Mouse (Mus musculus): ENCODE data around the gene Kcnj9. TPM values are rescaled to one million over a fixed set of nuclear protein-coding genes. Genes with fewer than 3 reads are reported as not detected.

Gene Kcnj9
- 0.10 TPM in 1 of 2 replicates, not detected in the other for polyA plus RNA-seq (2012; rRNA removed; ENCODE audit: low replicate concordance)

GRCm38 (mm10) chr1:172329131-172329530 is at the start of gene Kcnj9:
Gene Kcnj9, minus strand, starts transcription at chr1:172329318.

GRCm38 (mm10) chr1:172376198-172376667 is 47.1 kb upstream of the Kcnj9 start, which contains the start of gene Pigm:
Gene Pigm, plus strand, starts transcription at chr1:172376546.

GRCm38 (mm10) chr1:172340729-172341321 is 11.7 kb upstream of the Kcnj9 start, which contains the start of gene Kcnj10:
Gene Kcnj10, plus strand, starts transcription at chr1:172341210.

GRCm38 (mm10) chr1:172297611-172298537 is 31.2 kb downstream of the Kcnj9 start, which contains the start of gene Atp1a2:
Gene Atp1a2, minus strand, starts transcription at chr1:172298064.

Other genes starting within 250 kb of the Kcnj9 start
- 48.2 and 106 TPM in 2 replicates for gene Copa, start 246.8 kb downstream of the Kcnj9 start, polyA plus RNA-seq (2012; rRNA removed; ENCODE audit: low replicate concordance)
- gene Ncstn, start 246.5 kb downstream of the Kcnj9 start, polyA plus RNA-seq (2012; rRNA removed; ENCODE audit: low replicate concordance), result 114 and 136 TPM in 2 replicates
- 146 and 320 TPM in 2 replicates for gene Pex19, start 202.6 kb downstream of the Kcnj9 start, polyA plus RNA-seq (2012; rRNA removed; ENCODE audit: low replicate concordance)
- gene Dcaf8, start 181.2 kb downstream of the Kcnj9 start, polyA plus RNA-seq (2012; rRNA removed; ENCODE audit: low replicate concordance), result 75.3 and 98.0 TPM in 2 replicates
- gene Pea15a, start 122.5 kb downstream of the Kcnj9 start, polyA plus RNA-seq (2012; rRNA removed; ENCODE audit: low replicate concordance), result 144 and 194 TPM in 2 replicates
- 3.6 and 7.0 TPM in 2 replicates for gene Casq1, start 109.5 kb downstream of the Kcnj9 start, polyA plus RNA-seq (2012; rRNA removed; ENCODE audit: low replicate concordance)
- gene Atp1a4, start 70.9 kb downstream of the Kcnj9 start, polyA plus RNA-seq (2012; rRNA removed; ENCODE audit: low replicate concordance), result 0.03 and 4.1 TPM in 2 replicates
- 100 and 133 TPM in 2 replicates for gene Igsf8, start 67.7 kb downstream of the Kcnj9 start, polyA plus RNA-seq (2012; rRNA removed; ENCODE audit: low replicate concordance)
- gene Atp1a2, start 31.3 kb downstream of the Kcnj9 start, polyA plus RNA-seq (2012; rRNA removed; ENCODE audit: low replicate concordance), result 208 and 473 TPM in 2 replicates
- gene Kcnj10, start 11.9 kb upstream of the Kcnj9 start, polyA plus RNA-seq (2012; rRNA removed; ENCODE audit: low replicate concordance), result 0.07 and 0.35 TPM in 2 replicates
- 7.6 and 9.6 TPM in 2 replicates for gene Pigm, start 47.2 kb upstream of the Kcnj9 start, polyA plus RNA-seq (2012; rRNA removed; ENCODE audit: low replicate concordance)
- 16.6 and 17.2 TPM in 2 replicates for gene Slamf9, start 146.0 kb upstream of the Kcnj9 start, polyA plus RNA-seq (2012; rRNA removed; ENCODE audit: low replicate concordance)
- gene Igsf9, start 152.5 kb upstream of the Kcnj9 start, polyA plus RNA-seq (2012; rRNA removed; ENCODE audit: low replicate concordance), result 6.0 and 35.1 TPM in 2 replicates
- gene Tagln2, start 170.7 kb upstream of the Kcnj9 start, polyA plus RNA-seq (2012; rRNA removed; ENCODE audit: low replicate concordance), result 217 and 327 TPM in 2 replicates
- gene Cfap45, start 191.5 kb upstream of the Kcnj9 start, polyA plus RNA-seq (2012; rRNA removed; ENCODE audit: low replicate concordance), result 0.40 and 0.44 TPM in 2 replicates
- gene Vsig8, start 226.6 kb upstream of the Kcnj9 start, polyA plus RNA-seq (2012; rRNA removed; ENCODE audit: low replicate concordance), result 0.53 and 1.1 TPM in 2 replicates

Data from subcutaneous adipose tissue, adult 2 months (tissue).